Mouse (Mus musculus) ES-CJ7 (cell line): ENCODE data around the gene Olfr1032.
"Not testable (repeated sequence)": the region's sequence is repeated elsewhere in the genome, so short reads cannot be mapped to it uniquely, and the experiment has no call there.

Experiments used
- DNase-seq: peaks from one replicate; pipeline ENCODE4 v3.0.0; 2011; ENCODE audit warnings: low read depth, low spot score

The Olfr1032 gene

DNA sequence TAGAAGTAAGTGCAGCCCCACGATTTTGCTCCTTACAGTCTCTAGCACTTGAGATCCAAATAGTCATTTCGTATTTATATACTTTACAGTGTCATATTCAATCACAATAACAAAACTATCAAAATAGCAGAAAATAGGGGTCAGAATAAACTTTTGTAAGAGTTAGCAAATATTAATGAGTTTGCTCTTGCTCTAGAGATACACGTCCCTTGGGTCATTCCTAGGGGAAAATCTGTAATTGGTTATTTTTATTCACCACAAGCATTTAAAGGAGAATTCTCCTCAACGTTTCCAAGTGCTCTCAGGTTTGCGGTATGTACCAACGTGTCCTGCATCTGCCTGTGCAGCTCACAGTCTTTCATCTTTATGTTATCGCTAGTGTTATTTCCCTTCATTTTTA is at the start of gene Olfr1032:
Gene Olfr1032, plus strand, starts transcription at position 301 of the 400 bp plus-strand sequence.
- no peak for DNase-seq

GRCm38 (mm10) chr2:85973595-85973994 is 31.7 kb upstream of the Olfr1032 start, which contains the start of gene Olfr1029:
TSS of gene Olfr1029 (plus strand) at chr2:85973895.
- DNase-seq = no peak

- no peak for DNase-seq
Observed at GRCm38 (mm10) chr2:85978976-85979375, 26.4 kb upstream of the Olfr1032 start, which contains the start of gene Olfr1030. TSS of gene Olfr1030 (plus strand) at chr2:85979276.

- DNase-seq = no peak
Observed at GRCm38 (mm10) chr2:85990004-85990403, 15.3 kb upstream of the Olfr1032 start, which contains the start of gene Olfr1031. TSS of gene Olfr1031 (plus strand) at chr2:85990304.

DNA sequence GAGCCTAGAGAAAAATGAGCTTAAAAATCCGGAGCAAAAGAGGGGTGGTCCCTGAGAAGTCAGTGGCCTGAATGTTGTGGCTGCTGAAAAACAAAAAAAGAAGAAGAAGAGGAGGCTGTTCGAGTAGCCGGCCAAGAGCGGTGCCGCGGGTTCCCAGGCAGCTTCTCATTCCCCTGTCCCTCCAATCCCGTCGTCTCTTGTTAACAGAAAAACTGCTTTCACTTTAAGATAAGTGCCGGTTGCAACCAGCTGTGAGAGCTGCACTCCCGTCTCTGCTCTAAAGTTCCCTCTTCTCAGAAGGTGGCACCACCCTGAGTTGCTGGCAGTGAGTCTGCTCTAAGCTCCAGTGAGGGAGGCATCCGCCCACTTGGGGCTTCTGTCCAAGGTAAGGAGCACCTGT is 15.1 kb downstream of the Olfr1032 start, which contains the start of gene Olfr1033:
Gene Olfr1033, plus strand, starts transcription at position 228 of the 400 bp plus-strand sequence.
- peak; percentile 9 for DNase-seq

DNA sequence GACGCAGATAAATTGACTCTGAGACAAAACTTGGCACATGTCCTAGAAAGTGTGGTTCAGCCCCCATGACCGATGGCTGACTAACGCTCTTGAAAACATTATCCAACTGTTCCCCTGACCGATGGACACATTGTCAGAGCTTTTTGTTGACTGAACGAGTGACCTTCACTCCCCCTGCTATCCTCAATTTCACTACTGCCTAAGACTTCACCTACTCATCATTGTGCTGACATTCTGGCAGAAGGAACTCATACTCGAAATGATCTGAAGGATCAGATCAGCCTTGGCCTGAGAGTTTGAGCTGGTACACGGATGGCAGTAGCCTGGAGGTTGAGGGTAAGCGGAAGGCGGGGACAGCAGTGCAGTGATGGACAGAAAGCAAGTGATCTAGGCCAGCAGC is 16.2 kb downstream of the Olfr1032 start:
- DNase-seq = not testable (repeated sequence)

DNA sequence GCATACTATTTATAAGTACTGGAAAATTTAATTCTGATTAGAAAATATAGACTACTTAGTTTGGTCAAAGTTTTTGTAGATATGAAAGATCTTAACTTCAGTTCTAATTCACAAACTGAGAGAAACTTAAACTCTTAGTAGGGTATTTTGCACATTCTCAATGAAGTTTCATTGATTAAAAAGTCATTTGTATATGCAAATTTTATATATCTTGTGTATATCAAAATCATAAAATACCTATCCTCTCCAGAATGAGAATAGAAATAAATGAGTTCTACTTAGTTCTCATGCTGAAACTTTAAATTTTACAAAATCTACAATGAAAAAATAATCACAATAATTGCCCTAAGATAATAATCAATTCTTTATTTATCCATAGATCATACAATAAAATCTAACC is 40.2 kb downstream of the Olfr1032 start, which contains the start of gene Olfr1034:
Gene Olfr1034, plus strand, starts transcription at position 301 of the 400 bp plus-strand sequence.
- DNase-seq = no peak

- DNase-seq = peak; percentile 93
Observed at GRCm38 (mm10) chr2:86050777-86051176, 45.4 kb downstream of the Olfr1032 start.
